Mouse (Mus musculus): ENCODE data around the gene Ccdc57. TPM values are rescaled to one million over a fixed set of nuclear protein-coding genes. Genes with fewer than 3 reads are reported as not detected.

Ccdc57 gene
- 4.2 and 5.1 TPM in 2 replicates for polyA plus RNA-seq (2015; fragmentation: Nextera tagmentation; extraction: Ambion mirVana)

GRCm38 (mm10) chr11:120932564-120933398, at the start of gene Ccdc57:
Ccdc57 (minus strand) TSS chr11:120932872.
- Histone ChIP-seq H3K4me2 (replicated peaks) (peak within 1 kb of the TSS; percentile 81), H3K9ac (peak within 1 kb of the TSS; percentile 60), H3K27ac (no peak within 1 kb of the TSS), H3K9me3 (no peaks in the 10 kb centered on the region), H3K4me3 (replicated peaks) (peak within 1 kb of the TSS; percentile 54), H3K36me3 (no peaks in the 10 kb centered on the region), H3K27me3 (replicated peaks) (no peaks in the 10 kb centered on the region), H3K4me1 (replicated peaks) (0 out of 2 replicates have a peak, but pooled peaks cover 6% of the 10 kb centered on the region)
- ATAC-seq = peak; percentile 96
- WGBS = 10% methylated on average over 44 of the region's 44 CpGs

GRCm38 (mm10) chr11:120982459-120982858, 49.8 kb upstream of the Ccdc57 start:
- no peak for ATAC-seq
- H3K4me1 ChIP-seq (replicated peaks) = peaks cover 1% of the 10 kb centered on the region; the same call in 1 of the 2 replicates
- H3K4me3 ChIP-seq (replicated peaks) = no peak overlapping the region
- H3K27me3 ChIP-seq (replicated peaks) = no peaks in the 10 kb centered on the region
- H3K4me2 ChIP-seq (replicated peaks) = no peak overlapping the region
- no peak overlapping the region for H3K27ac ChIP-seq
- no peak overlapping the region for H3K9ac ChIP-seq
- no peaks in the 10 kb centered on the region for H3K9me3 ChIP-seq
- H3K36me3 ChIP-seq = peaks cover 35% of the 10 kb centered on the region

- no peak overlapping the region for H3K9ac ChIP-seq
- H3K36me3 ChIP-seq = peaks cover 35% of the 10 kb centered on the region
- no peak overlapping the region for H3K4me3 ChIP-seq (replicated peaks)
- H3K4me1 ChIP-seq (replicated peaks) = no peaks in the 10 kb centered on the region; the same call in 1 of the 2 replicates
- H3K27ac ChIP-seq = no peak overlapping the region
- no peaks in the 10 kb centered on the region for H3K9me3 ChIP-seq
- no peak overlapping the region for H3K4me2 ChIP-seq (replicated peaks)
- 88% methylated on average over 4 of the region's 4 CpGs for WGBS
- no peak for ATAC-seq
- H3K27me3 ChIP-seq (replicated peaks) = no peaks in the 10 kb centered on the region
Measured at GRCm38 (mm10) chr11:120981661-120982060, 49.0 kb upstream of the Ccdc57 start.

GRCm38 (mm10) chr11:120980427-120981035, 47.9 kb upstream of the Ccdc57 start:
- no peaks in the 10 kb centered on the region; the same call in 1 of the 2 replicates for H3K4me1 ChIP-seq (replicated peaks)
- H3K9me3 ChIP-seq = no peaks in the 10 kb centered on the region
- H3K4me3 ChIP-seq (replicated peaks) = no peak overlapping the region
- peaks cover 25% of the 10 kb centered on the region for H3K36me3 ChIP-seq
- 75% methylated on average over 9 of the region's 9 CpGs for WGBS
- no peak overlapping the region for H3K4me2 ChIP-seq (replicated peaks)
- H3K27ac ChIP-seq = no peak overlapping the region
- no peak overlapping the region for H3K9ac ChIP-seq
- peak; percentile 85 for ATAC-seq
- H3K27me3 ChIP-seq (replicated peaks) = no peaks in the 10 kb centered on the region

GRCm38 (mm10) chr11:120979711-120980426, 47.2 kb upstream of the Ccdc57 start:
- H3K36me3 ChIP-seq = peaks cover 24% of the 10 kb centered on the region
- WGBS = 70% methylated on average over 8 of the region's 8 CpGs
- H3K4me1 ChIP-seq (replicated peaks) = no peaks in the 10 kb centered on the region; the same call in 1 of the 2 replicates
- H3K9me3 ChIP-seq = no peaks in the 10 kb centered on the region
- no peak overlapping the region for H3K4me3 ChIP-seq (replicated peaks)
- H3K27ac ChIP-seq = no peak overlapping the region
- no peak overlapping the region for H3K4me2 ChIP-seq (replicated peaks)
- H3K27me3 ChIP-seq (replicated peaks) = no peaks in the 10 kb centered on the region
- ATAC-seq = no peak
- H3K9ac ChIP-seq = no peak overlapping the region

- peaks cover 54% of the 10 kb centered on the region for H3K36me3 ChIP-seq
- H3K4me1 ChIP-seq (replicated peaks) = no peaks in the 10 kb centered on the region
- no peak for ATAC-seq
- WGBS = 77% methylated on average over 6 of the region's 6 CpGs
- H3K27ac ChIP-seq = no peak overlapping the region
- no peak overlapping the region for H3K9ac ChIP-seq
- no peak overlapping the region for H3K4me3 ChIP-seq (replicated peaks)
- no peaks in the 10 kb centered on the region for H3K9me3 ChIP-seq
- no peak overlapping the region for H3K4me2 ChIP-seq (replicated peaks)
- no peaks in the 10 kb centered on the region for H3K27me3 ChIP-seq (replicated peaks)
Measured at GRCm38 (mm10) chr11:120973318-120973717, 40.6 kb upstream of the Ccdc57 start.

GRCm38 (mm10) chr11:120971237-120971636, 38.6 kb upstream of the Ccdc57 start:
- no peak overlapping the region for H3K27ac ChIP-seq
- no peaks in the 10 kb centered on the region for H3K27me3 ChIP-seq (replicated peaks)
- no peak overlapping the region for H3K9ac ChIP-seq
- peaks cover 73% of the 10 kb centered on the region for H3K36me3 ChIP-seq
- 90% methylated on average over 5 of the region's 5 CpGs for WGBS
- no peak overlapping the region for H3K4me3 ChIP-seq (replicated peaks)
- ATAC-seq = no peak
- H3K4me2 ChIP-seq (replicated peaks) = no peak overlapping the region
- H3K9me3 ChIP-seq = no peaks in the 10 kb centered on the region
- H3K4me1 ChIP-seq (replicated peaks) = no peaks in the 10 kb centered on the region

- Histone ChIP-seq H3K36me3 (peaks cover 86% of the 10 kb centered on the region), H3K4me1 (replicated peaks) (no peaks in the 10 kb centered on the region), H3K9ac (no peak overlapping the region), H3K27ac (no peak overlapping the region), H3K27me3 (replicated peaks) (no peaks in the 10 kb centered on the region), H3K4me2 (replicated peaks) (no peak overlapping the region), H3K4me3 (replicated peaks) (no peak overlapping the region), H3K9me3 (no peaks in the 10 kb centered on the region)
- WGBS = 91% methylated on average over 5 of the region's 5 CpGs
- no peak for ATAC-seq
Measured at GRCm38 (mm10) chr11:120969742-120970141, 37.1 kb upstream of the Ccdc57 start.

- Histone ChIP-seq H3K4me3 (replicated peaks) (no peak overlapping the region), H3K27ac (no peak overlapping the region), H3K36me3 (peaks cover 81% of the 10 kb centered on the region), H3K9ac (no peak overlapping the region), H3K27me3 (replicated peaks) (no peaks in the 10 kb centered on the region), H3K4me2 (replicated peaks) (no peak overlapping the region), H3K4me1 (replicated peaks) (no peaks in the 10 kb centered on the region), H3K9me3 (no peaks in the 10 kb centered on the region)
- WGBS = 66% methylated on average over 4 of the region's 4 CpGs
- no peak for ATAC-seq
Measured at GRCm38 (mm10) chr11:120965587-120965986, 32.9 kb upstream of the Ccdc57 start.

GRCm38 (mm10) chr11:120964195-120965157, 31.8 kb upstream of the Ccdc57 start:
- Histone ChIP-seq H3K4me1 (replicated peaks) (no peaks in the 10 kb centered on the region), H3K4me3 (replicated peaks) (no peak overlapping the region), H3K27me3 (replicated peaks) (no peaks in the 10 kb centered on the region), H3K4me2 (replicated peaks) (no peak overlapping the region), H3K9me3 (no peaks in the 10 kb centered on the region), H3K27ac (no peak overlapping the region), H3K36me3 (peaks cover 72% of the 10 kb centered on the region), H3K9ac (no peak overlapping the region)
- WGBS = 83% methylated on average over 10 of the region's 10 CpGs
- ATAC-seq = no peak

- peaks cover 62% of the 10 kb centered on the region for H3K36me3 ChIP-seq
- no peak overlapping the region for H3K4me3 ChIP-seq (replicated peaks)
- peaks cover 2% of the 10 kb centered on the region; the same call in 1 of the 2 replicates for H3K4me1 ChIP-seq (replicated peaks)
- no peak overlapping the region for H3K4me2 ChIP-seq (replicated peaks)
- ATAC-seq = no peak
- H3K27me3 ChIP-seq (replicated peaks) = no peaks in the 10 kb centered on the region
- no peak overlapping the region for H3K9ac ChIP-seq
- WGBS = 85% methylated on average over 7 of the region's 7 CpGs
- H3K27ac ChIP-seq = no peak overlapping the region
- H3K9me3 ChIP-seq = no peaks in the 10 kb centered on the region
Measured at GRCm38 (mm10) chr11:120962909-120963308, 30.2 kb upstream of the Ccdc57 start.
